Comparison of ENCODE assay signal across 26 mouse cellular contexts in the genomic region with DNA sequence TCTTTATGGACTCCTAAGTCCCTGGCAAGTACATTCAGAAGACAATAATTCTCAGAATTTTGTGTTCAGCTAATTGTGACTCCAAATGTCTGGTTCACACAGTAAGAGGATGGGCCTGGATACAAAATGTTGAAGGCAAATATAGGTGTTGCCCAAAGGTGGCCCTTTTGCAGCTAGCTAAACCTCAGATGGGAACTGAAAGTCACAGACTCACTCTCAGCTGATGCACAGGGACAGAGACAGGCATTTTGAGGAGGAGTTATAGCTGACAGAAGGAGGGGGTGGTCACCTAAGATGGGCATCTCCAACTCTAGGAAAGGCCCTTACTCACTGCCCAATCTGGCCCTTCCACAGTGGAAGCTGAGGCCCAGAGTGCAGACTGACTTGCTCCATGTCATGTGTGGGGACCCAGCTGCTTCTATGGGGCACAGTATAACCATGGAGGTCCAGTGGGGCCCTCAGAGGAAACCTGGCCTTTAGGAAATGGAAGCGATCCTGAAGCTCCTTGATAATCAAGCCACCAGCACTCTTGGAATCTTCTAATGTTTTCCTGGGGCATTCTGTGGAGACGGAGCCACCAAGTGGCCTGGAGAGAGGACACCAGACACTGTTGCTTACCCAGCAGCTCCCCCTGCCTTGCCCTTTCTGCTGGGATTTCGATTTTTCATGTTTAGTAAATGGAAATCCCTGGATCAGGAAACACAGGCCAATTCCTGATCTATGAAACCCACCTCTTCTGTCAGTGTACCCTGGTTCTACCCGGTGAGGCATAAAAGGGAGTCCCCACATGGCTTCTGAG. TPM values are rescaled to one million over a fixed set of nuclear protein-coding genes. Genes with fewer than 3 reads are reported as not detected.
DNase-seq lines count a peak whose midpoint lies in the region; ATAC-seq and TF ChIP-seq lines count a peak whose summit lies in the region.
"Had no signal": no experiment of that assay in that cellular context is flagged by ENCODE, and none has a peak within 500 bp of the region (broad histone marks: within the 10 kb centered on the region; RNA-seq: fewer than 3 reads in every experiment).

No protein-coding gene starts in this region.

- H3K27ac ChIP-seq in cerebellum, adult 2 months (ENCODE audit: insufficient read depth, low read length), result no peak overlapping the region
- H3K27ac ChIP-seq in kidney, postnatal 0 days, result no peak overlapping the region
- no peak overlapping the region for H3K27ac ChIP-seq in cortical plate, adult 2 months (ENCODE audit: insufficient read depth, low read length)
- H3K27ac ChIP-seq: embryonic facial prominence, embryonic 10.5 days; embryonic facial prominence, embryonic 13.5 days; forebrain, embryonic 12.5 days; forebrain, embryonic 15.5 days; hindbrain, embryonic 12.5 days had no signal

- DNase-seq in cerebellum, adult 2 months, result no peak
- no peak for DNase-seq in cerebellum, adult 9-11 months
- DNase-seq in kidney, postnatal 0 days (ENCODE audit: low spot score), result no peak
- no peak for DNase-seq in kidney, postnatal 14 days
- peak; percentile 20 for DNase-seq in A20 (ENCODE audit: low read depth, low spot score)
- no peak for DNase-seq in ovary, postnatal 10 days (ENCODE audit: low spot score)
- DNase-seq: adrenal gland, adult 2 months; adrenal gland, postnatal 14 days; B cell, adult 2 months; cerebellum, adult 11-12 months; cerebellum, adult 9-10 months; cerebellum, postnatal 25 days; embryo, embryonic 11 days; gastrocnemius, postnatal 25 days had no signal

- H3K4me1 ChIP-seq in cerebellum, adult 2 months (ENCODE audit: control insufficient read depth, insufficient read depth, low read length), result no peaks in the 10 kb centered on the region
- no peaks in the 10 kb centered on the region for H3K4me1 ChIP-seq in kidney, postnatal 0 days (replicated peaks; ENCODE audit: insufficient read depth, low read length)
- H3K4me1 ChIP-seq in cortical plate, adult 2 months (ENCODE audit: control insufficient read depth, insufficient read depth, low read length), result no peaks in the 10 kb centered on the region
- H3K4me1 ChIP-seq: forebrain, embryonic 12.5 days; forebrain, embryonic 15.5 days; hindbrain, embryonic 12.5 days had no signal

- no peak for TF ChIP-seq POLR2A in cerebellum, adult 2 months (IDR thresholded peaks at IDR 0.05; ENCODE audit: borderline replicate concordance, insufficient read depth, low read length)
- TF ChIP-seq POLR2A in cortical plate, adult 2 months (IDR thresholded peaks at IDR 0.05; ENCODE audit: extremely low read depth, insufficient read depth, low read length), result no peak

- no peaks in the 10 kb centered on the region for H3K9me3 ChIP-seq in kidney, postnatal 0 days (replicated peaks; ENCODE audit: low read length)
- H3K9me3 ChIP-seq: embryonic facial prominence, embryonic 10.5 days; embryonic facial prominence, embryonic 13.5 days; forebrain, embryonic 12.5 days; forebrain, embryonic 15.5 days; hindbrain, embryonic 12.5 days had no signal

- TF ChIP-seq CTCF in cerebellum, adult 2 months (IDR thresholded peaks at IDR 0.05; ENCODE audit: borderline replicate concordance, insufficient read depth, low read depth, low read length), result 0 out of 2 replicates have a peak, but pooled peaks have one; percentile 23
- TF ChIP-seq CTCF in kidney, postnatal 0 days (IDR thresholded peaks at IDR 0.05; ENCODE audit: low read depth), result peak; percentile 13; the same call in 1 of the 2 replicates
- peak; percentile 39 for TF ChIP-seq CTCF in cortical plate, adult 2 months (IDR thresholded peaks at IDR 0.05; ENCODE audit: extremely low read depth, insufficient read depth, low read length)

- no peaks in the 10 kb centered on the region for H3K36me3 ChIP-seq in kidney, postnatal 0 days (ENCODE audit: insufficient read depth, low read length)
- H3K36me3 ChIP-seq: embryonic facial prominence, embryonic 10.5 days; embryonic facial prominence, embryonic 13.5 days; forebrain, embryonic 12.5 days; forebrain, embryonic 15.5 days; hindbrain, embryonic 12.5 days had no signal

- ATAC-seq in kidney, postnatal 0 days (replicated peaks; ENCODE audit: low FRiP score, low read depth), result no peak
- ATAC-seq in inflammation-experienced regulatory T-cells, adult 6 months, result no peak
- ATAC-seq: forebrain, embryonic 15.5 days; hindbrain, embryonic 16.5 days had no signal

- H3K4me2 ChIP-seq in kidney, postnatal 0 days (ENCODE audit: low read length), result no peak overlapping the region
- H3K4me2 ChIP-seq: embryonic facial prominence, embryonic 13.5 days; forebrain, embryonic 12.5 days; forebrain, embryonic 15.5 days; heart, embryonic 11.5 days; hindbrain, embryonic 12.5 days had no signal

- no peaks in the 10 kb centered on the region for H3K27me3 ChIP-seq in cerebellum, adult 2 months (ENCODE audit: control insufficient read depth, insufficient read depth, low read length)
- no peaks in the 10 kb centered on the region for H3K27me3 ChIP-seq in kidney, postnatal 0 days (ENCODE audit: insufficient read depth, low read length)
- H3K27me3 ChIP-seq: embryonic facial prominence, embryonic 13.5 days; forebrain, embryonic 12.5 days; forebrain, embryonic 15.5 days; hindbrain, embryonic 12.5 days had no signal

- 67% methylated on average over 4 of the region's 4 CpGs for WGBS in cerebellum, adult 2 months
- 73% methylated on average over 4 of the region's 4 CpGs for WGBS in kidney, postnatal 0 days

- H3K9ac ChIP-seq in kidney, postnatal 0 days (ENCODE audit: low read depth, low read length), result no peak overlapping the region
- H3K9ac ChIP-seq: embryonic facial prominence, embryonic 13.5 days; forebrain, embryonic 12.5 days; forebrain, embryonic 15.5 days; hindbrain, embryonic 12.5 days had no signal

- H3K4me3 ChIP-seq in cerebellum, adult 2 months (replicated peaks; ENCODE audit: insufficient read depth, low read depth, low read length), result no peak overlapping the region
- no peak overlapping the region for H3K4me3 ChIP-seq in kidney, postnatal 0 days (replicated peaks; ENCODE audit: low read depth, low read length)
- no peak overlapping the region for H3K4me3 ChIP-seq in cortical plate, adult 2 months (ENCODE audit: insufficient read depth, low read length)
- H3K4me3 ChIP-seq: embryonic facial prominence, embryonic 10.5 days; embryonic facial prominence, embryonic 13.5 days; erythroblast, embryonic 14.5 days; forebrain, embryonic 12.5 days; forebrain, embryonic 15.5 days; hindbrain, embryonic 12.5 days had no signal

RNA-seq across cellular contexts. Expression of gene Med31, which starts 24.9 kb away (rescaled TPM):
- polyA plus RNA-seq in cerebellum, adult 2 months (2012; rRNA removed), result 28.5 and 31.7 TPM in 2 replicates
- 47.5 and 49.2 TPM in 2 replicates for polyA plus RNA-seq in kidney, postnatal 0 days (2015; fragmentation: Nextera tagmentation; extraction: Ambion mirVana)
- polyA plus RNA-seq in cortical plate, adult 2 months (2012; rRNA removed), result 24.2 and 25.8 TPM in 2 replicates
- polyA plus RNA-seq in inflammation-experienced regulatory T-cells, adult 6 months (2017; shearing (Covaris generic)), result 10 to 100 TPM; 18.1 to 26.9 (median 22.3) TPM

RNA-seq across cellular contexts. Expression of gene Slc13a5, which starts 26.8 kb away (rescaled TPM):
- 9.6 TPM in 2 replicates for polyA plus RNA-seq in cerebellum, adult 2 months (2012; rRNA removed)
- polyA plus RNA-seq in kidney, postnatal 0 days (2015; fragmentation: Nextera tagmentation; extraction: Ambion mirVana), result 0.04 and 0.10 TPM in 2 replicates
- 16.7 and 20.8 TPM in 2 replicates for polyA plus RNA-seq in cortical plate, adult 2 months (2012; rRNA removed)
- polyA plus RNA-seq in inflammation-experienced regulatory T-cells, adult 6 months (2017; shearing (Covaris generic)), result not detected
- polyA plus RNA-seq: erythroblast, embryonic 14.5 days; forebrain, embryonic 12.5 days; heart, postnatal 0 days had no signal

RNA-seq across cellular contexts. Expression of gene Txndc17, which starts 32.9 kb away (rescaled TPM):
- 51.4 and 62.2 TPM in 2 replicates for polyA plus RNA-seq in cerebellum, adult 2 months (2012; rRNA removed)
- 260 and 268 TPM in 2 replicates for polyA plus RNA-seq in kidney, postnatal 0 days (2015; fragmentation: Nextera tagmentation; extraction: Ambion mirVana)
- 71.3 and 71.6 TPM in 2 replicates for polyA plus RNA-seq in cortical plate, adult 2 months (2012; rRNA removed)
- 100 to 1,000 TPM; 106 to 179 (median 111) TPM for polyA plus RNA-seq in inflammation-experienced regulatory T-cells, adult 6 months (2017; shearing (Covaris generic))

RNA-seq across cellular contexts. Expression of gene 4933427D14Rik, which starts 33.0 kb away (rescaled TPM):
- polyA plus RNA-seq in cerebellum, adult 2 months (2012; rRNA removed), result 19.4 and 19.8 TPM in 2 replicates
- 12.8 and 14.8 TPM in 2 replicates for polyA plus RNA-seq in kidney, postnatal 0 days (2015; fragmentation: Nextera tagmentation; extraction: Ambion mirVana)
- polyA plus RNA-seq in cortical plate, adult 2 months (2012; rRNA removed), result 34.1 and 36.2 TPM in 2 replicates
- 10 to 100 TPM; 16.7 to 27.9 (median 22.9) TPM for polyA plus RNA-seq in inflammation-experienced regulatory T-cells, adult 6 months (2017; shearing (Covaris generic))

RNA-seq across cellular contexts. Expression of gene Gm43951, which starts 33.6 kb away (rescaled TPM):
- polyA plus RNA-seq in cerebellum, adult 2 months (2012; rRNA removed), result 2.8 and 3.1 TPM in 2 replicates
- 0.05 and 0.10 TPM in 2 replicates for polyA plus RNA-seq in kidney, postnatal 0 days (2015; fragmentation: Nextera tagmentation; extraction: Ambion mirVana)
- polyA plus RNA-seq in cortical plate, adult 2 months (2012; rRNA removed), result 7.0 and 8.0 TPM in 2 replicates
- polyA plus RNA-seq in inflammation-experienced regulatory T-cells, adult 6 months (2017; shearing (Covaris generic)), result not detected
- polyA plus RNA-seq: heart, embryonic 11.5 days; heart, embryonic 14.5 days had no signal
